Mouse (Mus musculus) small intestine, adult 2 months (tissue): ENCODE measurements around the gene Vps33b.

Source experiments
- CTCF ChIP-seq: fragments of 200-500 bp; IDR thresholded peaks from 2 replicates; pipeline ENCODE4 v1.5.1; 2012; ENCODE audit warnings: low read depth, mild to moderate bottlenecking, control low read depth, inconsistent platforms, low read length, moderate library complexity, mixed read lengths; ENCODE audit not compliant: insufficient replicate concordance, insufficient read length; ENCODE audit errors: extremely low read depth
- POLR2A ChIP-seq: fragments of 200-500 bp; IDR thresholded peaks from 2 replicates; pipeline ENCODE4 v1.6.1; 2012; ENCODE audit warnings: low read depth, mild to moderate bottlenecking, control low read depth, inconsistent platforms, low read length, moderate library complexity

DNA sequence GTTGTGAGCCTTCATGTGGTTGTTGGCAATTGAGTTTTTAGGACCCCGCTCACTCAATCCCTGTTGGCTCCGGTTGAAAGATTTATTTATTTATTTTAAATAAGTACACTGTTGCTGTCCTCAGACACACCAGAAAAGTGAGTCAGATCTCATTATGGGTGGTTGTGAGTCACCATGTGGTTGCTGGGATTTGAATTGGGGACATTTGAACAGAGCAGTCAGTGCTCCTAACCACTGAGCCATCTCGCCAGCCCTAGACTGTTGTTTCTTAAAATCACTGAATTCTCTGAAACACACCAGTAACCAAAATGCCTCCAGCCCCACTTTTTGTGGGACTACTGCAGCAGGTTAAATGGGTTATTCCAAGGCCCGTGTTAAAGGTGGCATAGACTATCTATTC lies 29.3 kb downstream of the Vps33b start:
- TF ChIP-seq CTCF (no peak), POLR2A (no peak)
